Mouse (Mus musculus) cerebellum, adult 9-11 months (tissue): ENCODE data around the gene Stxbp3.
A peak's percentile ranks its signal among the peaks of the same experiment; 100 is the strongest.

Experiments
- DNase-seq: peaks from one replicate; pipeline ENCODE4 v3.0.0; 2022

Stxbp3 gene

DNA sequence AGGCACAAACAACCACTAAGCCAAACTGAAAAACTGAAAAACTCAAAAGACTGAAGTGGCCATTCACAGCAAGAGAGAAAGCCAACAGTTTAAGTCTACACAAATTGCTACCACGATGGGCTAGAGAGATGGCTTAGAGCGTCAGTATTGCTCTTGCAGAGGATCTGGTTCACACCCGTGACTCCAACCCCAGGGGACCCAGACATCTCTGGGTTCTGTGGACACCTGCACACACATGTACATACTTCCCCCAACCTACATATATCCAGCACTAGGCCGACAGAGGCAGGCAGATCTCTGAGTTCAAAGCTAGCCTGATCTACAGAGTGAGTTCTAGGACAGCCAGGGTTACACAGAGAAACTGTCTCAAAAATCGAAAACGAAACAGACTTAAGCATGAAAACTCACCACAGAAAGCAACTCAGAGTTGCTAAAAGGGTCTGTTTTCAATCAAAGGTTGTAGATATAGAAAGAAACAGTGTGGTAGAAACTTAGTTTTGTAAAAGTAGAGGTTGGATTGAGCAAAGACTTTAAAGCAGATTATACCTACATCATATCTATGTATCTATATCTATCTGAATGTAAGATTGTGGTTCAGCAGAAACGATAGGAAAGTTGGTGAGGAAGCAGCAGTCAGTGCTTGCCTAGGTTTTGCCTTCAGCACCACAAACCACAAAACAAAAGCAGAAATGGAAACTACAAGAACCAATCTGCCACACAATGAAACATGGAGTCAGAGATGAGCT is 44.6 kb downstream of the Stxbp3 start:
- DNase-seq = no peak

DNA sequence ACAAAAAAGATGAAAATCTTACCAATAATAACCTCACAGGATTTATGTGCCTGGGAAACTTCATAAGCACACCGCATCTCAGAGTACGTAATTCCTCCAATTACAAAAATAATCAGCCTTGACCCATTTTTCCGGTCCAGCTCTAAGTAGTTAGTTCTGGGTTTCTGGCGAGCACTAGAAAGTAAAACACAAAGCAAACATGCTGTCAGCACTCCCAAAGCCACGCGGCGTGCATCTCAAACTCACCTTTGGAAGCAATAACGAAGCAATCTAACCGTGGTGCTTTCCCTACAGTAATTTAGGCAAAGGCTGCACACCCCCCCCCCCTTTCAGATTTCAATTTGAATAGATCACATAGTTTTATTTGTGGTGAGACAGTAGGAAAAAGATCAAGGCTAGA is 45.5 kb downstream of the Stxbp3 start:
- DNase-seq = no peak

DNA sequence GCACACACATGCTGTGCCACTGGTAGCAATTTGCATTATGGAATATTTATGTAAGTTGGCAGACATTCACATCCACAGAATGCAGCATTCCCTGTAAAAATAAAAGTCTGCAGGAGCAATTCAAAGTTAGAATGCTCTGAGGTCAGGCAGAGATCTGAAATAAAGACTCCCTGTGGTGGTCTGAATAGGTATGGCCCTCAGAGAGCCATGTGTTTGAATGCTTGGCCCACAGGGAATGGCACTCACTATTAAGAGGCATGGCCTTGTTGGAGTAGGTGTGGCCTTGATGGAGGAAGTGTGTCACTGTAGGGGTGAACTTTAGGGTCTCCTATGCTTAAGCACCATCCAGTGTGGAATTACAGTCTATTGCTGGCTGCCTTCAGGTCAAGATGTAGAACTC is 47.9 kb downstream of the Stxbp3 start:
- no peak for DNase-seq

DNA sequence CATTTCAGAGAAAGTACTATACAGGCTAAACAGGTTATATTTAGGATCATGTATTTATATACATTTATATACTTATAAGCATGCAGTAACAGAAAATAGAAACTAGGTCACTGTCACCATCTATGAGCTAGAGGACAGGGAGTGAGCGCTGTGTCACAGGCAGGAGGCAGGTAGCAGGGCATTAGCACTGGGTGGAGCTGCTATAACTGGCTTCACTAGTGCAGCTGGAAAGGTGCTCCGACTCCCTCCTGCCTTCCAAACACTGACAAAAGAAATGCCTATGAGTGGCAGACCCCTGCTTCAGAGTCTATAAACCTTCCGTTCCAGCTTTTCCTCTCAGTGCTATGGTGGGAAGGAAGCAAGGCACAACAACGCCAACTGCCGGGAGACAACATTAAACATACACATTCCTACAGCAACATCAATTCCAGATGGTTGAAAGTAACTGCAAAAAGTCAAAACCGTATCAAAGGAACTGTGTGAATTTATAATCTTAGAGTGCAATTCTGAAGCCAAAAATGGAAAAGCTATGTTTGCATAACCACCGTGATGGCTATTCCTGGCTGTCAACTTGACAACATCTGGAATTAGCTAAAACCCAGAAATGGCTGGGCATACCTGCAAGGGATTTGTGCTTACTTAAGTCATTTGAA is 49.1 kb downstream of the Stxbp3 start:
- DNase-seq = no peak

DNA sequence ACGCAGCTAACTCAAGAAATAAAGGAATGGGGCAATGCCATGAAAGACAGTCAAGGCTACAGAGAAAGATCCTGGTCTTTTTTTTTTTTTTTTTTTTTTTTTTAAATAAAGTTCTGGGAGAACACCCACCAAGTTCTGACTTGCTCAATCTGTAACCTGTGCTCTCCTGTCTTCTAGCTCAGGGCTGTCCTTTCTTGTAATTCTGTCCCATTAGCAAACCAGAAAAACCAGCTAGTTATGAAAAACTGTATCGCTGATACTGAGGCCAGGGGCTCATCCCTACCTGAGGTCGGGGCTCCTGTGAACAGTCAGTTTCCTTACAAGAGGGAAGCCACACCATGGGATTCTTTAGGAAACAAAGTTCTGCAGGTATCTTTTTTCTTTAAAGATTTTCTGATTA is 49.8 kb downstream of the Stxbp3 start:
- DNase-seq = no peak

DNA sequence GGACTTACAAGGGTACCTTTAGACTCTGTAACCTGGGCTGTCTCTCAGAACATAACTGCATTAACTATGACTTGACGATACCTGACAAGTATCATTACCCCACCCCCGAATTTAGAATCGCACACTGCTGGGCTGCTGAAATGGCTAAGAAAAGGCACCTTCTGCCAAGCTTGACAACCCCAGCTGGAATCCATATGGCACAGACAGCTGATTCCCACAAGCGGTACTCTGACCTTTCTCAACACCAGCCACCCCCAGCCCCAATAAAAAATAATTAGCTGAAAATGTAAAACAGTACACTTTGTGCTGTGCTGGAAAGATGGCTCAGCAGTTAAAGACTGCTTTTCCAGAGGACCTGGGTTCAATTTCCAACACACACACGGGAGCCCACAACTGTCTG is 51.0 kb downstream of the Stxbp3 start:
- no peak for DNase-seq

DNA sequence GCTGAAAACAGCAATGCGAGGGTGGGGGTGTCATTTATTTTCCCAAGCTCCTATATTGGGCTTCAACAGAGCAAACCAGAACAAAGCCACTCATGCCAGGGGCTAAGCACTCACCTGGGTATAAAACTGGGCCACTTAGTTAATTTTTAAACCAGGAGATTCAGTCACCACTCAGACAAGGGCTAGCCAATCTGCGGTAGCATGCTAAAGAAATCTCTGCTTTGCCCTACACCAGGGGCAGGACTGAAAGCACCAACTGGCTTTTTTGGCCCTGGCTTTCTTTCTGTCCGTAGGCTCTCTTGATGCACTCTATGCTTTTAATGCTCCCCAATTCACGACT is 51.9 kb downstream of the Stxbp3 start:
- no peak for DNase-seq

DNA sequence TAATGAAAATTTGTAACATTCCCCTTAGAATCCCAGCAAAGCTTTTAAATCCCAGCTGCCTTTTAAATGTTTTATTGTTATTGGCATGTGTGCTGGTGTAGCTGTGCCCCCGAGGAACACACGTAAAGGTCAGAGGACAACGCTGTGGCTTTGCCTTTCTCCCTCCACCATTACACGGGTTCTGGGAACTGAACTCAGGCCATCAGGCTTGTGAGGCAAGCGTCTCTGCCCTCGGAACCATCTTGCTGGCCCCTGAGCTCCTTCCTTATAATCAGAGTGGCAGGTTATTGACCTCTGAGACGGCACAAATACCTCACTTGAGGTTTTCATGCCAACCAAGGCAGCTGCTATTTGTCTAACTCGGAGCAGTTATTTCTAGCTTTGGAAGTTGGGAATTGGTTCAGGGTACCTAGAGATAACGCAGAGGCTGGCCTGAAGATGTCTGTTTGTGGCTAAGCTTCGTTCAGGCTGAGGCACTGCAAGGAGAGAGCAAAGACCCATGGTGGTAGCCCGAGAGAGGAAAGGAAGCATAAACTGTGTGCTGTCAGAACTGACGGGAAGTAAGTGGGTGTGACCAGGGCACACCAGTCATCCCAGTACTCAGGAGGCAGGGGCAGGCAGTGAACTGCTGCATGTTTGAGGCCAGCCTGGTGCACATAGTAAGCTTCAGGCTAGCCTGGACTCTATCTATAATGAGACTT is 52.4 kb downstream of the Stxbp3 start:
- DNase-seq = no peak

DNA sequence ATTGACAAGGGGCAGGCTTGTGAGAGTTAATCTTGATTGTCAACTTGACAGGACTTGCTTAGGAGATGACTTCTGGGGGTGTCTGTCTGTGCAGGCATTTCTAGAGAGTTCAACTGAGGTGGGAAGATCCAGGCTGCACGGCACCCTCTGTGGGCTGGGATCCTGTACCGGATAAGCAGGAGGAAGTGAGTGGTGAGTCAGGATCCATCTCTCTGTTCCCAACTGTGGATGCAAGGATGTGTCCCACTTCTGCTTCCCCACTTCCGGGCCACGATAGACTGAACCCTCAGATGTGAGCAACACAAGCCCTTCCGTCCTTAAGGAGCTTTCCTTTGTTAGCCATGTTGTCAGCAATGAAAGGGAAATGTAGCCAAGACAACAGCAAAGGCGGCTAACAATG is 53.8 kb downstream of the Stxbp3 start:
- no peak for DNase-seq

DNA sequence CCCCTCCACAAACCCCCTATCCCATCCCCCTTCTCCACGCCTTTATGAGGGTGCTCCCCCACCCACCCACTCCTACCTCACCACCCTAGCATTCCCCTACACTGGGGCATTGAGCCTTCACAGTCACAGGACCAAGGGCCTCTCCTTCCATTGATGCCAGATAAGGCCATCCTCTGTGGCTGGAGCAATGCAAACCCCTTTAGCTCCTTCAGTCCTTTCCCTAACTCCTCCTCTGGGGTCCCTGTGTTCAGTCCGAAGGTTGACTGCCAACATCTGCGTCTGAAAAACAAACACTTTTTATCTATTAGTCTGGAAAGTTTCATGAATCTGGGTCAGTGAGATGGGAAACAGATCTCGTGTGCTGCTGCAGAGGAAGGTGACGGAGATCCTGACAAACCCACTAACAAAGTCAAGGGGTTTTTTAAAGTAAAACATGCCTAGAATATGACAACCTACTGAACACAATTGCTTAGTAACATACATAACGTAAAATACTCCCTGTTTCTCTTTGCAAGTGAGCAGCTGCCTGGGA is 57.9 kb downstream of the Stxbp3 start:
- DNase-seq = no peak

DNA sequence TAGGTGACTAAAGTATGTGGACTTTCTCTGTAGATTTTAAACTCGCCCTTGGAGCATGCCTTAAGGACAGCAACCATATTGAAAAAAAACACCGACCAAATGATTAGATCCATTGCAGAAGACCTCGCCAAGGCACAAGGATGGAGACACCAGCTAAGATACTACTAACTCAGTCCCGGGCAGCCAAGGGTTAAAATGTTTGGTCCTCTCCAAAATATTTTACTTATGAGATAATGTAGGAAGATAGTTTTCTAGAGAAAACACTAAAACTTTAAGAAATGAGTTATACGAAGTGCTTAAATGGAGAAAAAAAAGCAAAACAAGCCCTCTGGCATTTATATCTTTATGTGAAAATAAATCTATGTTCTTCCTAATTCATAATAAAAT is 58.4 kb downstream of the Stxbp3 start:
- DNase-seq = no peak

DNA sequence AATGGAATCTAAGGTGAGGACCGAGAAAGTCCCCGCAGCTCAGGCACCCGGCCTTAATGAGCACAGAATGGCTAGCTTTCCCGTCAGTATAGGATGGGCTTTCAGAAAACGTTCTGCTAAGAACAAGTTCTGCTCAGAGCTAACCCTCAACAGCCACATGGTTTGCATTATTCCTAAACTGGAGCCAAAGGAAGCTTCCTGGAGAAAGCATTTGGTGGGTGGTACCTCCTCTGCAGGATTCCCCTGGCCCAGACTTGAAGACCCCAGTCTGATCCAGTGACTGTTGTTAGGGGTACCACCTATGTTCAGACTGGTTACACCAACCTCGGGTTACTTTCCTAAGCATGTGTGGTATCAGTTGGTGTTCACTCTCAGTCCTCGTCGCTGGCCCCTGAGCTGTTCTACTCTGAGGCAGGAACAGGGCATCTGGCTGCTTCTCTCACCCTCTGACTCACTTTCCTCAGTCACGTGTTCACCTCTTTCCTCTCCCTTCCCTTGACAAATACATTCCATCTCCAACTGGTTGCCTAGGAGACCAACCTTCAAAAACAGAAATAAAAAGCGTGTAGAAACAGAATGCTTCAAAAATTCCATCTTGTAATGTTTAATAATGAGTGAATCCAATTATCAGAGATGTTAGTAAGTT is 59.0 kb downstream of the Stxbp3 start:
- DNase-seq = no peak

DNA sequence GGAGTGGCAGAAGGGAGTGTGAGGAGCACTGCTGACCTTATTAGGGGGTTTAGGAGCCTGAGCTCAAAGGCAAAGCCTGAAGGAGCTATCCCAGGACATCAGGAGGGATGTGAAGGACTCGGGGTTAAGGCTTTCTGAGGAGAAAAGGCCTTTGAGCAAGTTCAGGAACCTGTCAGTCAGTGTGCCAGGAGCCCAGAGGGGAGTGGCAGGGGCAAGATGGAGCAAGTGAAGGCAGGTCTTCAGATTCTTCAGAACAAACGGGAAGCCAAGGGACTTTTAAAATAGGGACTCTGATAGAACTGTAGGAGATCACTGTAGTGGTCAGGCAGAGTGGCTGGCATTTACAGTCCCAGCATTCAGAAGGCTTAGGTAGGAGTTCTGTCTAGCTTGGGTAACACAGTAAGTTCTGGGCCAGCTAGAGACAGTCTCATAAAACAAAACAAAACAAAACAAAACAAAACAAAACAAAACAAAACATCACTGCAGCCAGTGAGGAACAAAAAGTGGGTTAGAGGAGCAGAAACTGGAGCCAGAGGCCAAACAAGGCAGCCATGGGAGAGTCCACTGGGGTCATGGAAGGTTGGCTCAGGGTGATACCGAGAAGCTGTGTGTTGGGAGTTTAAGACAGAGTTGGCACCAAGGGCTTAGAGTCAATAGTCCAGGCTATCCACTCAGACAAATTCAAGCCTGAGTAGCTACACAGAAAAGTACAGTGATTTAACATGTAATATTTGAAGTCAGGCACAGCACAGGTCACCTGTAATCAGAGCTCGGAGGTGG is 61.4 kb downstream of the Stxbp3 start:
- DNase-seq = no peak

DNA sequence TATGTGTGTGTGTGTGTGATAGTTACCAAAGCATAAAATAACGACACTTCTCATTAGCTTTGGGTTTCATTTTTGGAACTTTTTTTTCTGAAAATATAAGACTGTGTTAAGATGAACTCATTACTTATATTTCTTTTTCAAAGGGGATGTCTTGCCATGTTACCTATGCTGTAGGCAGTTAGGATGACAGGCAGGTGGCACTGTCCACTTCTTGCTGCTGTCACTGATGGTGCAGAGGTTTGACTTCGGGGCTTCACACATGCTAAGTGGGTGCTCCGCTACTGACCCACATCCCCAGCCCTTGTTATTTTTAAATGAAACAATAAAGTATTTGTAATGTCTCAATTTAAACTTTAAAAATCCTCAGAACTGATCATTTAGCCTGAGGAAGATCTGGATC is 67.5 kb downstream of the Stxbp3 start:
- no peak for DNase-seq

DNA sequence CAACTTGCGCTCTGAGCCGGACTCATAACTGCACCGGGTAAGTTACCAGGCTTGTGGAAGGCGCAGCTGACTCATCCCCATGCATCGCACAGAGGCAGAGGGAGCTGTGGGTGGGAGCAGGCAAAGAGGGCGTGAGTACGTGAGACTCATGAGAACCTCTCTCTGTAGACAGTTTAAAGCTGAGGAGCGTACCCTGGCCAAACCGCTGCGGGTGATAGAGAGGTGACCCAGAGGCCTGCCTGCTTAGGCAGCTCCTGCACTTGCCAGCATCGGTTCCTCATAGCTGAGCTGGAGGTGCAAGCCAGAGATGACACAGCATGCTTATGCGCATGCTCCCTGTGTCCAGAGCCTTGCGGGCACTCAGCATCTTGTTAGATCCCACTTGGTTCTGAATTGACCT is 68.1 kb downstream of the Stxbp3 start:
- DNase-seq = no peak

DNA sequence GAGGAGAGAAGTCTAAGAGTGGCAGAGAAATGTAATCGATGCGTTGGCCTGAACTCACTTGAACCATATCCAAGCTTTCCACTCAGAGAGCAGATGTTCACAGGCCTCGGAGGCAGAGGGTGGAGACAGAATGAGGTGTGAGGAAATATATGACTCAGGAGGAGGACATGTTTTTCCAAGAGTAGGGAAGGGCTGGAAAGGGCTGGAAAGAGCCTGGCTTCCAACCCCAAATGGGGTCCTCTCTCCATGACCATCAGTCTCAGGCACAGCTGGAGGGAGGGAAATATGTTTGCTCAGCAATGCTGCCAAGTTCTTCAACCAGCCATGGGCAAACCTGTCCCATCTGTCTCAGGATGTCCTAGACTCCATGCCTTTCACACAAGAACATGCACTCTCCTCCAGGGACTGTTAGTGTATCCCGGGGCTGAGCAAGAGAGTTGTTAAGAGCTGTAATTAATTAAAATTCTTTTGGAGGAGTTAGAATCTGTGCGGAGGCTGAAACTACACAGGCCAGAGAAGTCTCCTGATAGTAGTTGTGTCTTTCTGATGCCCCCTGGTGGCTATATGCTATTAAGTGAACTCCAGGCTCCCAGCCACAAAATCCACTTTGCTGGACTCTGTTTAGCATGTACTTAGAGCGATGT is 69.5 kb downstream of the Stxbp3 start:
- DNase-seq = peak; percentile 36

DNA sequence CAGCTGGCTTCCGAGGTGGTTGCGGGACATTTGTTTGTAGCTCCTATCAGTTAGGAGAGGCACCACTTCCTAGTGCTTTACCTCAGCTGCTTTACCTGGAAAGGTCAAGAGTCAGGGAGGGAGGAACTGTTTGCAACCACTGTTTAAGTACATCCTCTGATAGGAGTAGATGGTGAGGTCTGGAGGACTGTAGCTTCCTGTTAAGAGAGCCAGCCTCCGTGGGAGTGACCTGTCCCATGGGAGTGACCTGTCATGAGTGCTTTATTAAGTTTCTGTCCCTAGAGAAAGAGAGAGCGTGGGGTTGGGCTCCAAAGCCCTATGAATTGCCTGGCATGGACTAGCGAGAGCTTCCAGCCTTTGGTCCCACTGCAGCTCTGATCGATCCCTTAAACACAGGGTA is 70.8 kb downstream of the Stxbp3 start:
- DNase-seq = no peak

DNA sequence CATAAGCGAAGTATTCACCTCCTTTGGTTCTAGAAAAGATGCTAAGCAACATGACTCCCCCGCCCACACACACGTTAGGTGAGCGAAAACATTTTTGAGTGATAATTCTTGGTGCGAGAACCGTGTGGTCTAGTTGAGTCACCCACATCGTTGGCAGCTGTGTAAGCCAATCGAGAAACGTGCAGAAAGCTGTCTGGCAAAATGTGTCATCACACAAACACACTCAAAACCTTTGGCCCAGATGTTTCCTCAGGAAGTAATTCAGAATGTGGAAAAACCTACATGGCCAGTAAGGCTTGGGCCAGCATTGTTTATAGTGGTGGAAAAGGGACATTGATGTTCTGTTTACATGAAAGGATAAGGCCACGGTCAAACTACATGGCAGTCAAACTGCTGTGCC is 72.9 kb downstream of the Stxbp3 start:
- DNase-seq = no peak

DNA sequence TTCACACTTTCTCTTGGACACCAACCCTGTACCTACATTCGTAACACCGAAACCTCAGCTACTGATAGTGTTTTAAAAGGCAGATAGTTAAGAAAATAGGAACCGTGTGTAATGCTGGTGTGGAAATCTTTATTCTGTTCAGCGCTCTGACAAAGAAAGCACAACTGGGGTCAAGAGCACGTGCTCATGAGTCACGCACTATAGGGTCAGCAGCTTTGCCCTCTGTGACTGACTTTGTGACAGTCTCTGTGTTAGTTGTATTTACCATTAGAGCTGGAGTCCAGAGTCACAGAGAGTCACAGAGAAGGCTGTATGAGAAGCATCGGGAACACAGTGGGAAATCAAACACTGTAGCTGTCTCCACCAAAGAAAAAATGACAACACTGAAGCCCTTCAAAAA is 73.4 kb downstream of the Stxbp3 start:
- DNase-seq = no peak

DNA sequence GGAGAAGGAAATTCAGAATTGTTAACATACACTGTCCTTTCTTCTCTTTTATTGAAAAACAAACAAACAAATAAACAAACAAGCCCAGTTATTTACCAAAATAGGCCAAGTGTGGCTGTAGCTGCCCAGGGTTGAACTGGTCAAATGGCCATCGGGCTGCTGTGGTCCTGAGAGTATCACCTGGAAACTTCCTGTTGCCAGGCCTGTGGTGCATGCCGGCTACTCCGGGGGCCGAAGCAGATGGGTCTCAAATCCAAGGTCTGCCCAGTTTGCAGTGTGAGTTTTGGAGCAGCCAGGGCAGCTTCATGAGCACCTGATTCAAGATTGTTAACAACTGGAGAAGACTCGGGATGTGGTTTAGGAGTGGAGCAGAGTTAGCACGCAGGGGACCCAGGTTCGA is 74.8 kb downstream of the Stxbp3 start:
- DNase-seq = no peak

DNA sequence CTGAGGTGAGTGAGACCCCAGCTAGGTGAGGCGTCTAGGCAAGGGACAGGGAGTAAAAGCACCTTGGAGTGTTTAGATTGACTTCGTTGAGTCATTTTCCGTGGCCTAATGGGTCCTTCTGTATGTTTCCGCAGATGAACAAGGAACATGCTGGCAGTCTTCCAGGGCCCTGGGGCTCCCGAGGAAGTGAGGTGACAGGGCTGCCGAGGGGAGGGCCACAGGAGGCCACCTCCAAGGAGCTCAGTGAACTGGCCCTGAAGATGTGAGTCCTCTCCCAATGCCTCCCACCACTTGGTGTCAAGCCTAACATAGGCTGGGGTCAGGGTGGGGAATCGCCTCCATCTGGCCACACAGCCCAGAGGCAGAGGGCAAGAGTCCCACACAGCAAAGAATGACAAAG is 75.3 kb downstream of the Stxbp3 start:
- DNase-seq = no peak

DNA sequence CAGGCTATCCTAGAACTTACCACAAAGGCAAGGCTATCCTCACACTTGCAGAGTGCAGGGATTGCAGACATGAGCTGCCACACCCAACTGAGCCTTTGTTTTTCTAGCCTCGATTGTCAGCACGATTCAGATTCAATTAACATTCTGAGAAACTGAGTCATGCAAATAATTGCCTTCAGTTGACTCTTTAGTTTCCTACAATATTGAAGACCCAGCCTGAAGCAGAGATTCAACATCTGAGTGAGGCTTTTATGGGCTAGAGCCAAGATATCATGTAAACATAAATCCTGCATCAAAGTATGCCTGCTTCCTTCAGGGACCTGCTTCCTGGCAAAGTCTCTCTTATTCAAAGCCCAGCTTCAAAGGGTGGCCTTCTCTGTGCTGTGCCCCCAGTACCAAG is 76.6 kb downstream of the Stxbp3 start:
- DNase-seq = no peak
